Mouse (Mus musculus) stomach, postnatal 0 days (tissue): ENCODE results near the gene Gm8011. TPM values are rescaled to one million over a fixed set of nuclear protein-coding genes. Genes with fewer than 3 reads are reported as not detected.
"Not testable (repeated sequence)": the region's sequence is repeated elsewhere in the genome, so short reads cannot be mapped to it uniquely, and the experiment has no call there.

Experiments used
- ATAC-seq: fragments of 200-750 bp; cut with Nextera tagmentation; 2 replicates; pipeline ENCODE4 v1.8.0; 2017; ENCODE audit not compliant: low FRiP score, low TSS enrichment
- DNase-seq: peaks from one replicate; pipeline ENCODE4 v3.0.0-alpha.2; 2016; ENCODE audit warnings: low spot score
- H3K27ac ChIP-seq: fragments of 300-500 bp; sonication (generic); replicated peaks from 2 replicates; pipeline ENCODE4 v1.5.1; 2014; ENCODE audit warnings: mild to moderate bottlenecking, control low read depth
- H3K27me3 ChIP-seq: fragments of 300-500 bp; sonication (generic); 2 replicates; pipeline ENCODE4 v1.6.1; 2014; ENCODE audit warnings: low read length; ENCODE audit not compliant: control insufficient read depth, insufficient read depth
- H3K36me3 ChIP-seq: fragments of 300-500 bp; sonication (generic); 2 replicates; pipeline ENCODE4 v1.6.1; 2014; ENCODE audit warnings: low read length, mixed read lengths; ENCODE audit not compliant: control insufficient read depth, insufficient read depth
- H3K4me1 ChIP-seq: fragments of 300-500 bp; sonication (generic); replicated peaks from 2 replicates; pipeline ENCODE4 v1.6.1; 2014; ENCODE audit warnings: antibody characterized with exemption; ENCODE audit not compliant: control insufficient read depth, insufficient read depth
- H3K4me2 ChIP-seq: fragments of 300-500 bp; sonication (generic); replicated peaks from 2 replicates; pipeline ENCODE4 v1.6.1; 2014; ENCODE audit warnings: low read depth, mild to moderate bottlenecking, control low read depth, moderate library complexity
- H3K4me3 ChIP-seq: fragments of 300-500 bp; sonication (generic); 2 replicates; pipeline ENCODE4 v1.5.1; 2014; ENCODE audit warnings: low read depth, low read length, control low read depth
- H3K9ac ChIP-seq: fragments of 300-500 bp; sonication (generic); 2 replicates; pipeline ENCODE4 v1.6.1; 2014; ENCODE audit warnings: mild to moderate bottlenecking, low read length, control low read depth, mixed read lengths
- H3K9me3 ChIP-seq: fragments of 300-500 bp; sonication (generic); 2 replicates; pipeline ENCODE4 v1.6.1; 2016; ENCODE audit warnings: low read length; ENCODE audit not compliant: control insufficient read depth
- WGBS: fragments of 180-500 bp; shearing (Covaris S2); extraction: QIAGEN DNeasy Blood & Tissue Kit; methylation state at CpG from one replicate; pipeline ENCODE4 v1.1.7; 2014; 5-methylcytosine and 5-hydroxymethylcytosine counted together
- polyA plus RNA-seq: library from polyadenylated mRNA; unstranded; fragments of >200 nt; fragmentation: Nextera tagmentation; extraction: Ambion mirVana; gene quantifications from 2 replicates; pipeline ENCODE4 v1.2.1, GENCODE M21; 2015

Gm8011 gene
- polyA plus RNA-seq, result not detected in 2 replicates

DNA sequence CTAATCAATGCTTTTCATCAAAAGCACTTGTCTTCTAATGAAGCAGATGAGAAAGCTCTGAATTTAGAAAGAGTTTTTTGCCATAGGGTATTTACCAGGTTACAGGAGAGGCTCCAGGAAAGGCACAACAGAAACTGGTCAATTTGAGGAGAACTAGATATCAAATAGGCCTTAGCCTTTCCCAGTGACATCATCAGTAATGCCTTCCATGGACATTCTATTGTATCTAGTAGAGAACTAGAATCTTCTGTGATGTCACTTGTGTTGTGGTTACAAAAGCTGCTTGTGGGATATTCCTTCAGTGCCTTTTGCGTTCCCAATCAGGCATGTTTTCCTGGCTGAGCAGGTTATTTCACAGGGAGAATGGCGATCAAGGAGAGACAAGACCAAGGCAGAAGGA is at the start of gene Gm8011:
Gene Gm8011 (plus strand): TSS at position 301 of the 400 bp plus-strand sequence.
- not testable (repeated sequence) for H3K27me3 ChIP-seq, ATAC-seq, DNase-seq, H3K36me3 ChIP-seq, H3K4me1 ChIP-seq, H3K4me2 ChIP-seq, H3K9ac ChIP-seq, H3K27ac ChIP-seq, H3K9me3 ChIP-seq, H3K4me3 ChIP-seq
- 47% methylated on average over 2 of the region's 2 CpGs for whole genome bisulfite sequencing

DNA sequence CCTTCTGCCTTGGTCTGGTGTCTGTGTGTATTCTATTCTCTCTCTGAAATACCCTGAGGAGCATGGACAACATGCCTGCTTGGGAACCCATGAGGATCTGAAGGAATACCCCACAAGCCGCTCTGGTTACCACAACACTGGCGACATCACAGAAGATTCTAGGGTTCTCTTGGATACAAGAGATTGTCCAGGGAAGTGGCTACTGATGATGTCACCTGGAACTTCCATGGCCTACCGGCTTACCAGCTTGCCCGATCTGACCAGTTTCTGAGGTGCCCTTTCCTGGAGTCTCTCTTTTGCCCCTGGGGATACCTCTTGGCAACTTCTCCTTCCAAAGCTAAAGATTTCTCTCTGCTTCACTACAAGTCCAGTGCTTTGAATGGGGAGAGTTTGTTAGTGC is 24.1 kb upstream of the Gm8011 start, which contains the start of gene Gm8005:
Gene Gm8005 (minus strand): TSS at position 101 of the 400 bp plus-strand sequence.
- not testable (repeated sequence) for H3K4me3 ChIP-seq, H3K9me3 ChIP-seq, H3K4me2 ChIP-seq, DNase-seq, H3K9ac ChIP-seq, ATAC-seq, H3K4me1 ChIP-seq, H3K27ac ChIP-seq, H3K27me3 ChIP-seq, H3K36me3 ChIP-seq
- WGBS, result 92% methylated on average over 2 of the region's 4 CpGs

DNA sequence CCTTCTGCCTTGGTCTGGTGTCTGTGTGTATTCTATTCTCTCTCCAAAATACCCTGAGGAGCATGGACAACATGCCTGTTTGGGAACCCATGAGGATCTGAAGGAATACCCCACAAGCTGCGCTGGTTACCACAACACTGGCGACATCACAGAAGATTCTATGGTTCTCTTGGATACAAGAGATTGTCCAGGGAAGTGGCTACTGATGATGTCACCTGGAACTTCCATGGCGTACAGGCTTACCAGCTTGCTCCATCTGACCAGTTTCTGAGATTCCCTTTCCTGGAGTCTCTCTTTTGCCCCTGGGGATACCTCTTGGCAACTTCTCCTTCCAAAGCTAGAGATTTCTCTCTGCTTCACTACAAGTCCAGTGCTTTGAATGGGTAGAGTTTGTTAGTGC is 38.6 kb downstream of the Gm8011 start, which contains the start of gene Gm8020:
Gene Gm8020 (minus strand): TSS at position 101 of the 400 bp plus-strand sequence.
- not testable (repeated sequence) for H3K9ac ChIP-seq, H3K27ac ChIP-seq, H3K9me3 ChIP-seq, H3K36me3 ChIP-seq, H3K4me3 ChIP-seq, H3K4me1 ChIP-seq, H3K27me3 ChIP-seq, ATAC-seq, DNase-seq, H3K4me2 ChIP-seq
- 100% methylated on average over 2 of the region's 3 CpGs for WGBS

Other genes starting within 250 kb of the Gm8011 start
- not detected in 2 replicates for gene Gm17026, start 203.8 kb upstream of the Gm8011 start, polyA plus RNA-seq
- not detected in 2 replicates for gene Gm9611, start 166.5 kb upstream of the Gm8011 start, polyA plus RNA-seq
- gene Gm7995, start 153.7 kb upstream of the Gm8011 start, polyA plus RNA-seq, result not detected in 2 replicates
- not detected in 2 replicates for gene Gm8005, start 24.2 kb upstream of the Gm8011 start, polyA plus RNA-seq
- not detected in 2 replicates for gene Gm8020, start 38.5 kb downstream of the Gm8011 start, polyA plus RNA-seq
- not detected in 2 replicates for gene Gm8024, start 60.4 kb downstream of the Gm8011 start, polyA plus RNA-seq
- not detected in 2 replicates for gene Gm17124, start 136.0 kb downstream of the Gm8011 start, polyA plus RNA-seq
- not detected in 2 replicates for gene Gm3633, start 178.0 kb downstream of the Gm8011 start, polyA plus RNA-seq
- gene Gm10378, start 192.1 kb downstream of the Gm8011 start, polyA plus RNA-seq, result not detected in 2 replicates